In the genomic region with DNA sequence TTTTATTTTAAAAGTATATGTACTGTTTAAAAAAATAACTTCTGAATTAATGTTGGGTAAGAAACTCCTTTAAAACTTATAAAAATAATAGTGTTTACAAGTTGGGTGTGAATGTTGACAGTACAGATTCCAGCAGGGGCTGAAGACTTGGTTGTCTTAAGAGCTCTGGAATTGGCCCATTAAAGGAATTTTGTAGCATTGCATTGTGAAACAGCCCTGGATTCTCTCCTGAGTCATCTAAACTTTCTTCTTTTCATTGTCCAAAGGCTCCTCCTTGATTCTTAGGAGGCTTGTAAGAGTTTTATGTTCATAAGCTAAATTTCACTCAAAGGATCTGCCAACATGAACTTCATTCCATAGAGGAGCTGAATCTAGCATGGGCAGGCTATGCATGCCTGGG, we compare ENCODE assay signal across 16 mouse cellular contexts.
"Had no signal": no experiment of that assay in that cellular context is flagged by ENCODE, and none has a peak within 500 bp of the region (broad histone marks: within the 10 kb centered on the region; RNA-seq: fewer than 3 reads in every experiment).

No protein-coding gene starts in this region.

- H3K4me2 ChIP-seq: liver, embryonic 12.5 days; lung, embryonic 14.5 days; midbrain, embryonic 12.5 days; neural tube, embryonic 12.5 days had no signal

- H3K9ac ChIP-seq: liver, embryonic 12.5 days; liver, embryonic 14.5 days; lung, embryonic 14.5 days; midbrain, embryonic 12.5 days; neural tube, embryonic 12.5 days had no signal

- H3K4me1 ChIP-seq: liver, embryonic 12.5 days; midbrain, embryonic 10.5 days; neural tube, embryonic 12.5 days had no signal

- H3K27ac ChIP-seq: liver, embryonic 12.5 days; liver, embryonic 14.5 days; midbrain, embryonic 10.5 days; midbrain, embryonic 12.5 days; neural tube, embryonic 12.5 days had no signal

- H3K4me3 ChIP-seq: liver, embryonic 12.5 days; midbrain, embryonic 10.5 days; midbrain, embryonic 12.5 days; neural tube, embryonic 12.5 days had no signal

- ATAC-seq: liver, embryonic 12.5 days; midbrain, embryonic 16.5 days had no signal

- H3K9me3 ChIP-seq: liver, embryonic 12.5 days; midbrain, embryonic 10.5 days; midbrain, embryonic 12.5 days; neural tube, embryonic 12.5 days had no signal

- DNase-seq: lung, adult 18-20 months; lung, embryonic 14.5 days; lung, postnatal 14 days; lung, postnatal 36 days; midbrain, embryonic 14.5 days; right cerebral cortex, postnatal 14 days; spleen, adult 18-20 months; thymus, adult 18-20 months; thymus, postnatal 14 days; thymus, postnatal 36 days had no signal

- H3K36me3 ChIP-seq: liver, embryonic 12.5 days; midbrain, embryonic 10.5 days; midbrain, embryonic 12.5 days; neural tube, embryonic 12.5 days had no signal

- H3K27me3 ChIP-seq: liver, embryonic 12.5 days; midbrain, embryonic 12.5 days; neural tube, embryonic 12.5 days had no signal
